Mouse (Mus musculus): ENCODE data around the gene Gm13290. TPM values are rescaled to one million over a fixed set of nuclear protein-coding genes. Genes with fewer than 3 reads are reported as not detected.
"Not testable (repeated sequence)": the region's sequence is repeated elsewhere in the genome, so short reads cannot be mapped to it uniquely, and the experiment has no call there.

Gene Gm13290
- polyA plus RNA-seq, 1 experiment: not detected

GRCm38 (mm10) chr4:88749926-88750325 is 23.7 kb upstream of the Gm13290 start:
- Histone ChIP-seq H3K4me3 (ENCODE audit: control insufficient read depth, low read depth, low read length) (no peak overlapping the region), H3K36me3 (ENCODE audit: control insufficient read depth, insufficient read depth, low read length) (no peaks in the 10 kb centered on the region), H3K27me3 (ENCODE audit: control insufficient read depth, insufficient read depth, low read length) (no peaks in the 10 kb centered on the region), H3K27ac (ENCODE audit: control insufficient read depth, insufficient read depth, low read depth, low read length) (no peak overlapping the region), H3K4me1 (ENCODE audit: control insufficient read depth, insufficient read depth, low read length) (no peaks in the 10 kb centered on the region)
- no peak for TF ChIP-seq CTCF (IDR thresholded peaks at IDR 0.05; ENCODE audit: control insufficient read depth, insufficient read depth, insufficient replicate concordance, low read depth, low read length)
- no peak for TF ChIP-seq POLR2A (IDR thresholded peaks at IDR 0.05; ENCODE audit: control insufficient read depth, low read depth, low read length)

DNA sequence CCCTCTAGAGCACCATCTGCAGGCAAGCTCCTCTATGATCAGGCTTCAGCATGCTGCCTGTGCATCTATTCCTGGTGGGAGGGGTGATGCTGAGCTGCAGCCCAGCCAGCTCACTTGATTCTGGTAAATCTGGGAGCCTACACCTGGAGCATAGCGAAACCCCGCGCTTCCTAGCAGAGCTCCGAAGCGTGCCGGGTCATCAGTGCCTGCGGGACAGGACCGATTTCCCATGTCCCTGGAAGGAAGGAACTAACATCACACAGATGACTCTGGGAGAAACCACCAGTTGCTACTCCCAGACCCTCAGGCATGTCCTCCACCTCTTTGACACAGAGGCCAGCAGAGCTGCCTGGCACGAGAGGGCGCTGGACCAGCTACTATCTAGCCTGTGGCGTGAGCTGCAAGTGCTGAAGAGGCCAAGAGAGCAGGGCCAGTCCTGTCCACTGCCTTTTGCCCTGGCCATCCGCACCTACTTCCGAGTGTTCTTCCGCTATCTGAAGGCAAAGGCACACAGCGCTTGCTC is 18.8 kb upstream of the Gm13290 start, which contains the start of gene Gm13271:
Gm13271 (plus strand) TSS at position 51 of the 523 bp plus-strand sequence.
- H3K36me3 ChIP-seq (ENCODE audit: control insufficient read depth, insufficient read depth, low read length); H3K27me3 ChIP-seq (ENCODE audit: control insufficient read depth, insufficient read depth, low read length); H3K4me3 ChIP-seq (ENCODE audit: control insufficient read depth, low read depth, low read length); H3K27ac ChIP-seq (ENCODE audit: control insufficient read depth, insufficient read depth, low read depth, low read length); H3K4me1 ChIP-seq (ENCODE audit: control insufficient read depth, insufficient read depth, low read length): not testable (repeated sequence)

GRCm38 (mm10) chr4:88756581-88757513 is 16.8 kb upstream of the Gm13290 start:
- not testable (repeated sequence) for H3K27me3 ChIP-seq (ENCODE audit: control insufficient read depth, insufficient read depth, low read length); H3K36me3 ChIP-seq (ENCODE audit: control insufficient read depth, insufficient read depth, low read length); H3K4me1 ChIP-seq (ENCODE audit: control insufficient read depth, insufficient read depth, low read length)
- H3K4me3 ChIP-seq (ENCODE audit: control insufficient read depth, low read depth, low read length): peak overlapping the region; percentile 52
- H3K27ac ChIP-seq (ENCODE audit: control insufficient read depth, insufficient read depth, low read depth, low read length): peak overlapping the region; percentile 2; the same call in 1 of the 2 replicates

DNA sequence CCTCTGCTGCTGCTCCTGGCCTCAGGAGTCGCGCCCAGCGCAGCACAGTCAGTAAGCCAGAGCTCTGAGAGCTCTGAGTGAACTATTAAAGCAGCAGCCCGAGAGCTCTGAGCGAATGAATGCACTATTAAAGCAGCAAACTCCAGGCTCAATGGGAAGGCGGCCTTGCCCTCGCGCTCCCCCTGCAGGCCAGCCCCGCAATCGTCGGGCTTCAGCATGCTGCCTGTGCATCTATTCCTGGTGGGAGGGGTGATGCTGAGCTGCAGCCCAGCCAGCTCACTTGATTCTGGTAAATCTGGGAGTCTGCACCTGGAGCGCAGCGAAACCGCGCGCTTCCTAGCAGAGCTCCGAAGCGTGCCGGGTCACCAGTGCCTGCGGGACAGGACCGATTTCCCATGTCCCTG is 16.0 kb upstream of the Gm13290 start:
- not testable (repeated sequence) for H3K27ac ChIP-seq (ENCODE audit: control insufficient read depth, insufficient read depth, low read depth, low read length); H3K4me1 ChIP-seq (ENCODE audit: control insufficient read depth, insufficient read depth, low read length); H3K36me3 ChIP-seq (ENCODE audit: control insufficient read depth, insufficient read depth, low read length); H3K27me3 ChIP-seq (ENCODE audit: control insufficient read depth, insufficient read depth, low read length)
- TF ChIP-seq POLR2A (IDR thresholded peaks at IDR 0.05; ENCODE audit: control insufficient read depth, low read depth, low read length) (peak; percentile 27; the same call in 1 of the 2 replicates), CTCF (IDR thresholded peaks at IDR 0.05; ENCODE audit: control insufficient read depth, insufficient read depth, insufficient replicate concordance, low read depth, low read length) (peak; percentile 59; the same call in 1 of the 2 replicates)
- H3K4me3 ChIP-seq (ENCODE audit: control insufficient read depth, low read depth, low read length): peak overlapping the region; percentile 52

DNA sequence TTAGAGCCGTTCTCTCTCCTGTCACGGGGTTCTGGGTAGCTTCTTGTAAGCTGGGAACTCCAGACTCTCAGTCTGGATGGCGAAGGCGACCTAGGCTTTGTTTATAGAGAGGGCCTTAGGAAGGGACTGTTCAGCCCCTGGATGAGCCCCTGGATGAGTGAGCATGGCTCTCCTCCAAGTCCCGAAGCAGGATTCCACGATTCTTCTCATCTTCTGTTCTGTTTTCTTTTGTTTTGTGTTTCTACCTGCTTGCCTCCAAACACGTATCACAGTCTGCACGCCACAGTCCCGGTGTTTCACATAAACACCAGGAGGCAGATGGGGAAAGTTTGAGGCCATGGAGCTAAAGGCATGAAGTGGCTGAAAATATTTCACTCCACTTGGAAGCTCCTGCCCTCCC is 14.9 kb upstream of the Gm13290 start:
- H3K4me1 ChIP-seq (ENCODE audit: control insufficient read depth, insufficient read depth, low read length); H3K36me3 ChIP-seq (ENCODE audit: control insufficient read depth, insufficient read depth, low read length); H3K27me3 ChIP-seq (ENCODE audit: control insufficient read depth, insufficient read depth, low read length); H3K4me3 ChIP-seq (ENCODE audit: control insufficient read depth, low read depth, low read length); H3K27ac ChIP-seq (ENCODE audit: control insufficient read depth, insufficient read depth, low read depth, low read length): not testable (repeated sequence)

DNA sequence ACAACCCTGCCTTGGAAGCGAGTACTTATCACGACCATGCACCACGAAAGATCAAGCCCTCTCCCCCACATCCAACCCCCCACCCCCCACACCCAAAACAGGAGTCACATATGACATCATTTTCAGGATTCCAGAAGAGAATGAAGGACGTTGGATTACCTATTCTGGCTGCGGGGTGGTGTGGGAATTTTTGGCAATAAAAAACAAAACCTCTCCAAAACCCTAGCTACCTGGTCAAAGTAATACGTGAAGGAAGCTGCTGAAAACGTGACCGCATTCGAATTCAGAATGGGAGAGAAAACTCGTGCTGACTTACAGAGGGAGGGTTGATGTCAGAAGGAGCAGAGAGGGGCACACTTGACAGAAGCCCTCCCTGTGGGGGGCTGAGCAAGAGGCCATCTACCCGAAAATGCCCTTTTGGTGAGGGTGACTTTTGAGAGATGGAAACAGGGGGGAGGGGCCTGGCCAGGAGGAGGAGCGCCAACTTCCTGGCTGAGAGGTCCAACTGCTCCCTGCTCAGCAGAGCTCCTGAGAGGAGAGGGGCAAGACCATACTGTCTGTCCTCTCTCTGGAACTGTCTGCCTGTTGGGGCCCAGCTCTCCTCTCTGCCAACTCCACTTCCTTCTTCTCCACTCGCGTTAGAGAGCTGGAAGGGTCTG is 13.9 kb upstream of the Gm13290 start, which contains the start of gene Gm13283:
Gm13283 (plus strand) TSS at position 510 of the 659 bp plus-strand sequence.
- not testable (repeated sequence) for H3K36me3 ChIP-seq (ENCODE audit: control insufficient read depth, insufficient read depth, low read length); H3K27me3 ChIP-seq (ENCODE audit: control insufficient read depth, insufficient read depth, low read length); H3K4me3 ChIP-seq (ENCODE audit: control insufficient read depth, low read depth, low read length); H3K27ac ChIP-seq (ENCODE audit: control insufficient read depth, insufficient read depth, low read depth, low read length); H3K4me1 ChIP-seq (ENCODE audit: control insufficient read depth, insufficient read depth, low read length)

- not testable (repeated sequence) for H3K4me3 ChIP-seq (ENCODE audit: control insufficient read depth, low read depth, low read length); H3K27ac ChIP-seq (ENCODE audit: control insufficient read depth, insufficient read depth, low read depth, low read length); H3K27me3 ChIP-seq (ENCODE audit: control insufficient read depth, insufficient read depth, low read length); H3K4me1 ChIP-seq (ENCODE audit: control insufficient read depth, insufficient read depth, low read length); H3K36me3 ChIP-seq (ENCODE audit: control insufficient read depth, insufficient read depth, low read length)
Measured at GRCm38 (mm10) chr4:88760431-88760830, 13.2 kb upstream of the Gm13290 start.

GRCm38 (mm10) chr4:88761776-88762175 is 11.9 kb upstream of the Gm13290 start:
- H3K4me1 ChIP-seq (ENCODE audit: control insufficient read depth, insufficient read depth, low read length); H3K27ac ChIP-seq (ENCODE audit: control insufficient read depth, insufficient read depth, low read depth, low read length); H3K4me3 ChIP-seq (ENCODE audit: control insufficient read depth, low read depth, low read length): not testable (repeated sequence)

DNA sequence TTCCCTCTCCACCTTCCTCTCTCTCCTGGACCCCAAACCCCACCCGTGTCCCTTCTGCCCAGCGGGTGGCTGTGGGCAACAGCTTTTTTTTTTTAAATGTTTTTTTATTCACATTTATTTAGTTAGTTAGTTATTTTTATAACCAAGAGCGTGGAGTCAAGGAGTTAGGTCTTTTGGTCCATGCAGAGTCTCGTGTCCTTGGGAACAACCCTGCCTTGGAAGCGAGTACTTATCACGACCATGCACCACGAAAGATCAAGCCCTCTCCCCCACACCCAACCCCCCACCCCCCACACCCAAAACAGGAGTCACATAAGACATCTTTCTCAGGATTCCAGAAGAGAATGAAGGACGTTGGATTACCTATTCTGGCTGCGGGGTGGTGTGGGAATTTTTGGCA is 11.3 kb upstream of the Gm13290 start:
- not testable (repeated sequence) for H3K36me3 ChIP-seq (ENCODE audit: control insufficient read depth, insufficient read depth, low read length); H3K4me1 ChIP-seq (ENCODE audit: control insufficient read depth, insufficient read depth, low read length); H3K27me3 ChIP-seq (ENCODE audit: control insufficient read depth, insufficient read depth, low read length); H3K27ac ChIP-seq (ENCODE audit: control insufficient read depth, insufficient read depth, low read depth, low read length); H3K4me3 ChIP-seq (ENCODE audit: control insufficient read depth, low read depth, low read length)

More at GRCm38 (mm10) chr4:88761776-88762175, 11.9 kb upstream of the Gm13290 start:
- not testable (repeated sequence) for H3K27me3 ChIP-seq (ENCODE audit: control insufficient read depth, insufficient read depth, low read length); H3K36me3 ChIP-seq (ENCODE audit: control insufficient read depth, insufficient read depth, low read length)

DNA sequence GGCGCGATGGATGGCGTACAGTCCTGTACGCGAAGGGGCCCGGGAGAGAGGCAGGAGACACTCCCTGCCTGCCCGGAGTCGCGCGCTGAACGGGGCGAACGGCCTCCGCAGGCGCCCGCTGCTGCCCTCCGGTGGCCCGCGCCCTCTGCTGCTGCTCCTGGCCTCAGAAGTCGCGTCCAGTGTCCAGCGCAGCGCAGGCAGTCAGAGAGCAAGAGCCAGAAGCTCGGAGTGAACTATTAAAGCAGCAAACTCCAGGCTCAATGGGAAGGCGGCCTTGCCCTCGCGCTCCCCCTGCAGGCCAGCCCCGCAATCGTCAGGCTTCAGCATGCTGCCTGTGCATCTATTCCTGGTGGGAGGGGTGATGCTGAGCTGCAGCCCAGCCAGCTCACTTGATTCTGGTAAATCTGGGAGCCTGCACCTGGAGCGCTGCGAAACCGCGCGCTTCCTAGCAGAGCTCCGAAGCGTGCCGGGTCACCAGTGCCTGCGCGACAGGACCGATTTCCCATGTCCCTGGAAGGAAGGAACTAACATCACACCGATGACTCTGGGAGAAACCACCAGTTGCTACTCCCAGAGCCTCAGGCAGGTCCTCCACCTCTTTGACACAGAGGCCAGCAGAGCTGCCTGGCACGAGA is 10.1 kb upstream of the Gm13290 start:
- H3K27me3 ChIP-seq (ENCODE audit: control insufficient read depth, insufficient read depth, low read length); H3K27ac ChIP-seq (ENCODE audit: control insufficient read depth, insufficient read depth, low read depth, low read length); H3K36me3 ChIP-seq (ENCODE audit: control insufficient read depth, insufficient read depth, low read length); H3K4me3 ChIP-seq (ENCODE audit: control insufficient read depth, low read depth, low read length); H3K4me1 ChIP-seq (ENCODE audit: control insufficient read depth, insufficient read depth, low read length): not testable (repeated sequence)

GRCm38 (mm10) chr4:88776622-88777021 is 3.0 kb downstream of the Gm13290 start, which contains the start of gene Gm13289:
Gm13289 (plus strand) TSS chr4:88776922.
- not testable (repeated sequence) for H3K27me3 ChIP-seq (ENCODE audit: control insufficient read depth, insufficient read depth, low read length); H3K36me3 ChIP-seq (ENCODE audit: control insufficient read depth, insufficient read depth, low read length); H3K4me1 ChIP-seq (ENCODE audit: control insufficient read depth, insufficient read depth, low read length); H3K4me3 ChIP-seq (ENCODE audit: control insufficient read depth, low read depth, low read length); H3K27ac ChIP-seq (ENCODE audit: control insufficient read depth, insufficient read depth, low read depth, low read length)

Measured in testis, adult 2 months (tissue).